Mouse (Mus musculus) WW6 (cell line): Measurements from ENCODE around the gene Polr2e.

Source experiments
- DNase-seq: peaks from one replicate; pipeline ENCODE4 v3.0.0-alpha.2; 2013; ENCODE audit warnings: low read depth, low spot score

Gene Polr2e

GRCm38 (mm10) chr10:80036832-80037231 is 2.8 kb downstream of the Polr2e start:
- DNase-seq: no peak

GRCm38 (mm10) chr10:80035686-80036085 is 3.9 kb downstream of the Polr2e start:
- no peak for DNase-seq

- no peak for DNase-seq
Observed at GRCm38 (mm10) chr10:80035148-80035547, 4.4 kb downstream of the Polr2e start.

GRCm38 (mm10) chr10:80033511-80034391 is 5.8 kb downstream of the Polr2e start:
- no peak for DNase-seq

- no peak for DNase-seq
Observed at GRCm38 (mm10) chr10:80032799-80033480, 6.7 kb downstream of the Polr2e start.

GRCm38 (mm10) chr10:80030736-80031135 is 8.9 kb downstream of the Polr2e start:
- DNase-seq: no peak

- no peak for DNase-seq
Observed at GRCm38 (mm10) chr10:80030191-80030590, 9.4 kb downstream of the Polr2e start.

GRCm38 (mm10) chr10:80028521-80028846 is 11.1 kb downstream of the Polr2e start:
- no peak for DNase-seq

- no peak for DNase-seq
Observed at GRCm38 (mm10) chr10:80027681-80028520, 11.7 kb downstream of the Polr2e start.

- no peak for DNase-seq
Observed at GRCm38 (mm10) chr10:80025889-80026288, 13.7 kb downstream of the Polr2e start.

GRCm38 (mm10) chr10:80025463-80025862 is 14.1 kb downstream of the Polr2e start:
- no peak for DNase-seq

- DNase-seq: no peak
Observed at GRCm38 (mm10) chr10:80025044-80025347, 14.6 kb downstream of the Polr2e start.

GRCm38 (mm10) chr10:80024229-80025043 is 15.2 kb downstream of the Polr2e start:
- no peak for DNase-seq

- no peak for DNase-seq
Observed at GRCm38 (mm10) chr10:80023758-80024157, 15.8 kb downstream of the Polr2e start.

- DNase-seq: no peak
Observed at GRCm38 (mm10) chr10:80022806-80023205, 16.8 kb downstream of the Polr2e start.

GRCm38 (mm10) chr10:80022164-80022563 is 17.4 kb downstream of the Polr2e start:
- no peak for DNase-seq

- no peak for DNase-seq
Observed at GRCm38 (mm10) chr10:80021320-80021641, 18.3 kb downstream of the Polr2e start.

GRCm38 (mm10) chr10:80020603-80021319 is 18.8 kb downstream of the Polr2e start:
- no peak for DNase-seq

- no peak for DNase-seq
Observed at GRCm38 (mm10) chr10:80020191-80020590, 19.4 kb downstream of the Polr2e start.

GRCm38 (mm10) chr10:80019471-80020131 is 20.0 kb downstream of the Polr2e start:
- DNase-seq: no peak
